Mouse (Mus musculus) CD4-positive, CD25-positive, alpha-beta regulatory T cell, adult 4 months (primary cell): Measurements from ENCODE around the gene Pop7. TPM values are rescaled to one million over a fixed set of nuclear protein-coding genes. Genes with fewer than 3 reads are reported as not detected.

Source experiments
- ATAC-seq: one replicate; pipeline ENCODE4 v1.8.0; 2017
- polyA plus RNA-seq, 2 experiments: library from polyadenylated mRNA; unstranded; fragments of 100-300 nt; shearing (Covaris generic); gene quantifications; one replicate each; pipeline ENCODE4 v1.2.1; 2017

The Pop7 gene
- polyA plus RNA-seq: 10 to 100 TPM; 44.2 to 57.4 TPM

GRCm38 (mm10) chr5:137501709-137502666, at the start of gene Pop7:
Gene Pop7, minus strand, starts transcription at chr5:137502518.
- peak; percentile 97 for ATAC-seq

GRCm38 (mm10) chr5:137551119-137551518, 48.8 kb upstream of the Pop7 start:
- ATAC-seq: no peak

GRCm38 (mm10) chr5:137549840-137550239, 47.5 kb upstream of the Pop7 start:
- no peak for ATAC-seq

GRCm38 (mm10) chr5:137545596-137545995, 43.3 kb upstream of the Pop7 start:
- no peak for ATAC-seq

- ATAC-seq: no peak
Measured at GRCm38 (mm10) chr5:137544926-137545325, 42.6 kb upstream of the Pop7 start.

- no peak for ATAC-seq
Measured at GRCm38 (mm10) chr5:137541768-137542540, 39.6 kb upstream of the Pop7 start.

GRCm38 (mm10) chr5:137540991-137541390, 38.7 kb upstream of the Pop7 start:
- no peak for ATAC-seq

- no peak for ATAC-seq
Measured at GRCm38 (mm10) chr5:137539291-137539801, 37.0 kb upstream of the Pop7 start.

- ATAC-seq: no peak
Measured at GRCm38 (mm10) chr5:137537461-137537860, 35.1 kb upstream of the Pop7 start.

GRCm38 (mm10) chr5:137535318-137535717, 33.0 kb upstream of the Pop7 start:
- no peak for ATAC-seq

GRCm38 (mm10) chr5:137534762-137535161, 32.4 kb upstream of the Pop7 start:
- no peak for ATAC-seq

GRCm38 (mm10) chr5:137533117-137533827, 31.0 kb upstream of the Pop7 start, which contains the start of the genes Epo and Gnb2:
Gene Epo, minus strand, starts transcription at chr5:137533242.
Gene Gnb2, minus strand, starts transcription at chr5:137533510.
- ATAC-seq: peak; percentile 77

GRCm38 (mm10) chr5:137532808-137533116, 30.4 kb upstream of the Pop7 start:
- ATAC-seq: no peak

GRCm38 (mm10) chr5:137532131-137532807, 30.0 kb upstream of the Pop7 start:
- ATAC-seq: no peak

- ATAC-seq: no peak
Measured at GRCm38 (mm10) chr5:137531414-137532130, 29.3 kb upstream of the Pop7 start.

- peak; percentile 32 for ATAC-seq
Measured at GRCm38 (mm10) chr5:137530588-137531413, 28.5 kb upstream of the Pop7 start.

- ATAC-seq: no peak
Measured at GRCm38 (mm10) chr5:137530075-137530474, 27.8 kb upstream of the Pop7 start.

- ATAC-seq: no peak
Measured at GRCm38 (mm10) chr5:137529221-137529995, 27.1 kb upstream of the Pop7 start.

GRCm38 (mm10) chr5:137528247-137528968, 26.1 kb upstream of the Pop7 start:
- no peak for ATAC-seq
